Mouse (Mus musculus): ENCODE data around the gene Tmem62.

GRCm38 (mm10) chr2:121008664-121009007, 31.8 kb downstream of the Tmem62 start:
- TF ChIP-seq CTCF (IDR thresholded peaks at IDR 0.05; ENCODE audit: low read depth) = no peak
- no peak for TF ChIP-seq EP300 (IDR thresholded peaks at IDR 0.05; ENCODE audit: low read depth)
